Mouse (Mus musculus) yolk sac, embryonic 10.5 days (tissue): ENCODE data around the gene Chrd.

Experiments
- DNase-seq: peaks from one replicate; pipeline ENCODE4 v3.0.0-alpha.2; 2017; ENCODE audit warnings: low spot score

The Chrd gene

GRCm38 (mm10) chr16:20710810-20711209 is 22.1 kb upstream of the Chrd start:
- no peak for DNase-seq

- no peak for DNase-seq
Observed at GRCm38 (mm10) chr16:20712190-20712589, 20.7 kb upstream of the Chrd start.

GRCm38 (mm10) chr16:20712889-20713288 is 20.0 kb upstream of the Chrd start:
- no peak for DNase-seq

- no peak for DNase-seq
Observed at GRCm38 (mm10) chr16:20714307-20715080, 18.4 kb upstream of the Chrd start.

- DNase-seq = no peak
Observed at GRCm38 (mm10) chr16:20715161-20715560, 17.8 kb upstream of the Chrd start.

GRCm38 (mm10) chr16:20715566-20715965 is 17.4 kb upstream of the Chrd start:
- no peak for DNase-seq

- peak; percentile 95 for DNase-seq
Observed at GRCm38 (mm10) chr16:20715976-20716840, 16.7 kb upstream of the Chrd start.

- no peak for DNase-seq
Observed at GRCm38 (mm10) chr16:20716841-20717180, 16.1 kb upstream of the Chrd start.

GRCm38 (mm10) chr16:20717181-20717977 is 15.5 kb upstream of the Chrd start, which contains the start of the genes Polr2h and Clcn2:
Gene Polr2h (plus strand): TSS chr16:20717665.
Gene Clcn2 (minus strand): TSS chr16:20717746.
- peak; percentile 97 for DNase-seq

- DNase-seq = no peak
Observed at GRCm38 (mm10) chr16:20717978-20718670, 14.8 kb upstream of the Chrd start.

GRCm38 (mm10) chr16:20721808-20722207 is 11.1 kb upstream of the Chrd start:
- no peak for DNase-seq

GRCm38 (mm10) chr16:20722736-20723135 is 10.2 kb upstream of the Chrd start:
- no peak for DNase-seq

- no peak for DNase-seq
Observed at GRCm38 (mm10) chr16:20723247-20723646, 9.7 kb upstream of the Chrd start.

- DNase-seq = peak; percentile 71
Observed at GRCm38 (mm10) chr16:20724338-20724748, 8.6 kb upstream of the Chrd start.

GRCm38 (mm10) chr16:20725321-20725720 is 7.6 kb upstream of the Chrd start:
- no peak for DNase-seq

- no peak for DNase-seq
Observed at GRCm38 (mm10) chr16:20725750-20726149, 7.2 kb upstream of the Chrd start.

- DNase-seq = no peak
Observed at GRCm38 (mm10) chr16:20726384-20726783, 6.5 kb upstream of the Chrd start.

GRCm38 (mm10) chr16:20730293-20730711 is 2.6 kb upstream of the Chrd start:
- DNase-seq = peak; percentile 86

GRCm38 (mm10) chr16:20731688-20732087 is 1.2 kb upstream of the Chrd start:
- no peak for DNase-seq

GRCm38 (mm10) chr16:20732251-20732924 is 539 bp upstream of the Chrd start:
- DNase-seq = peak; percentile 67
